Mouse (Mus musculus) gastrocnemius, adult 8-10 months (tissue): Measurements from ENCODE around the gene Chad. TPM values are rescaled to one million over a fixed set of nuclear protein-coding genes. Genes with fewer than 3 reads are reported as not detected.

Experiments used
- DNase-seq, 2 experiments: peaks; one replicate each; pipeline ENCODE4 v3.0.0; 2022; ENCODE audit warnings: low spot score in 2 of 2
- total RNA-seq, 4 experiments: library from RNA; stranded (reverse); gene quantifications; 2 replicates each; pipeline ENCODE4 v1.2.4; 2022

The Chad gene
- total RNA-seq, result 10 to 100 TPM in 2 of 4 experiments, 1 to 10 TPM in 2; 3.0 to 32.8 (median 13.1) TPM

DNA sequence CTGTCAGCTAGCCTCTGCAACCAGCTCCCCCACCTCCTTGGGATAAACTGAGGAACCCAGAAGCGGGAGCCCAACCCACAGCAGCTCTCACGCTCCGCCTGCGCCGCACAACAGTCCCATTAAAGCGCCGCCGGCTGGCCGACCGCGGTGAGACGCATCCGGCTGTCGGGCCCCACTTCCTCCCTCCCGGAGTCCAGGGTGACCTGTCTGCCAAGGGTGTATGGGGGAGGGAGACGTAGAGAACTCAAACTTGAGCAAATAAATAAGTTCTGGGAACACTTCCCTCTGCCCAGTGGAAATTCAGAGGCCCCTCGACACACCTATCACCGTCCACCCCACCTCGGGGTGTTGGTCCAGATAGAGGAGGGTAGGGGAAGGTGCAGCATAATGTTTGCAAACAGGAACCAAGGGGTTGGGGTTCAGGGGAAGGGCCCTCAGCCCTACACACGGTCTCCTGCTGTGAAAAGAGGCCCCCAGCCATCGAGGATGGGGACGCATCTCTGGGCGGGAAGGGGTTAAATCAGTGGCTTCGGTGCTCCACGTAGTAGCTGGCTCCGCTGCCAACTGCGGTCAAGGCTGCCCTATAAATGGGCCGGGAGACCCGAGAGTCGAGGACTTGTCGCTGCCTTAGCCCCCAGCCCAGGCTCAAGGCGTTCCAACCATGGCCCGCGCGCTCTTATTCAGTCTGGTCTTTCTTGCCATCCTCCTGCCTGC is at the start of gene Chad:
Chad (plus strand) TSS at position 611 of the 714 bp plus-strand sequence.
- DNase-seq, result no peak

DNA sequence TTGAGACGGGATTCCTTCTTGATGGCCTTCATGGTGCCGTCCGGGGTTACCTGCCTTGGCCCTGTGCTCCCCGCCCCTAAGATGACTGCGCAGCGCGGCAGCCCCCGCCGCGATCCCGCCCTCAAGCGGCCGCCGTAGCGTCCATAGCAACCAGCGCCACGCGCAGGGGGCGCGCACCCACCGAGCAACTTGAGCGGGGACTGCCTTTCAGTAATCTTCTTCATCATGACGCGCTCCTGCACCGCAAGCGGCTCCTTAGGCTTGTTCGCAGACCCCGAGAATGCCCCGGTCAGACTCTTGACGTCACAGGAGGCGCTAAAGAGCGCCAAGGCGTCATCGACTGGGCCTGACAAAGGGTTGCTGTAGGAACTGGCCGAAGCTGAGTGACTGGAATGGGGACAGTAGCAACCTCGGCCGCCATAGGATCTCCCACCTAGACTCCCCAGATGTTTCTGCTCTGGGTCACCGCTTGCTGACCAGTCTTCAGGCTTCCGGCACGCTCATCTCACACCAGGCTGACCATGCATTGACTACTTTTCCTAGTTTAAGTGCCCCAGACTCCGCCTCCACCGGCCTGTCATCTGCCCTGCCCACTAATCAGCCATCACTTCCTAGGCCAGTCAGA is 43.5 kb upstream of the Chad start, which contains the start of gene Mycbpap:
Mycbpap (minus strand) TSS at position 524 of the 625 bp plus-strand sequence.
- no peak for DNase-seq

DNA sequence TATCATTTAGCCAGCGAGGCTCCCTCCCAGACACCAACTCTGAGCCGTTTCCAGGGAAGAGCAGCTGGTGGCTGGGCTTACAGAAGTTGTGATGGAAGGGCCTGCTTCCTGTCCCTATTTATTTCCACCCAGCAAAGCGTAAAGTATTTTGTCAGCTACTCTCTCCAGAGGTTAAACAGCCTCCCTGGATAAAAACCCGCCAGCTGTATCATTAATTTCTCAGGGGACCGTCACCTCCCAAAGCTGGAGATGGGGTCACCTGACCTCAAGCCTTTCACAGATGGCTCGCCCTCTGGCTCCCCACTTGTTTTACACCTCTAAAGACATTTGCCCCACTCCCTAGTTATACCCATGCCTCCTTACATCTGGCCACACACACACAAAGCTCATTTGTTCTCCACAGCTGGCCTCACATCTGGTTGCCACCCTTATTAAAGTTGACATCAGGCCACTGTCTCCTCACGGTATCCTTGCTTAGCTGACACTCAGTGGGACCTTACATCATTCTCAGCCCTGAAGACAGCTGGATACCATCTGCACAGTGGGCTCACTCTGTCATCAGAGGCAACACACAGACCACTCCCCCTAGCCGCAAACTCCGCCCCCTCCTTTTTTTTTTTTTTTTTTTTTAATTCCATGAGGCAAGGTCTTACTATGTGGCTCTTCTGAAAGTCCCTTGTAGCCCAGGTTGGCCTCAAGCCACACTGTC is 38.5 kb upstream of the Chad start:
- DNase-seq, result no peak

- no peak for DNase-seq
Measured at GRCm38 (mm10) chr11:94528879-94529278, 36.0 kb upstream of the Chad start.

- DNase-seq, result no peak
Measured at GRCm38 (mm10) chr11:94533171-94533570, 31.7 kb upstream of the Chad start.

DNA sequence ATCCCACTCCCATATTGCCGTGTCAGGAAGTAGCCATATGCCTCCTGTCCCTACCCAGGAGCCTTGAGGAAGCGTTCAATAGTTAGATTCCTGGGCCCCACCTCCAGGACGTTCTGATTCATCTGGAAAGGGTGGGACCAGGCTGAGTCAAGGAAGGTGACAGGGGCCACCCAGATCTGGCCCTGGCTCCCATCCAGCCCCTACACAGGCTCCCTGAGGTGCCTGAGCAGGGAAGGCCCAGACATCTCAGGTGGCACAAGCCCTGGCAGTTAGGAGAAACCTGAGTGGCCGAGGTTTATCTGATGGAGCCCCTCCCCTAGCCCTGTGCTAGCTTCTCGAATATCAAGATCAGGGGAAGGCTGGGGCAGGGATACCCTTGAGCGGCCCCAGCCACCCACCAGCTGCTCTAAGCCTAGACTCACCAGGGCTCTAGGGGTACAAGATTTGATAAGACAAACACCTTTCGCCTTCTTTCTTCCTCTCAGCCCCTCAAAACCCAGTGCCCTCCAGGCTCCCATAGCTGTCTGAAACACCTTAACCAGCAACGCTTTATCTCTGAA is 26.0 kb upstream of the Chad start:
- no peak for DNase-seq

GRCm38 (mm10) chr11:94539761-94540160 is 25.1 kb upstream of the Chad start:
- no peak for DNase-seq

DNA sequence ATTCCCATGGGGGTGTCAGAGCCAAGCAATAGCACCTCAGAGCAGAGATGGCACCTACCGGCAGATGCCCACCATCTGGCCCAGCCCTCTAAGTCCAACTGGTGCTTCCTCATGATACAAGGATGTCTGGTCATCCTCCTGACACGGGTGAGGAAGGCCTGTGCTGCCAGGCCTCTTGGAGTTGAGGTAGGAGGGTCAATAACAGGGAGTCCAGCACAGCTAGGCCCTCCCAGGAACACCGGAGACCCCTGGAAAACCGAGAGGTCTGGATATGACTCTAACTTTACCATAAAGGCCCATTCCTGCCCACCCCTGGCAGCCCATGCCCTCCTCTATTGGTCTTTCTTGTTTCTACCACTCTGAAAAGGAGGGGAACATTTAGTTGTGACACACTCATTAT is 22.4 kb upstream of the Chad start:
- no peak for DNase-seq

DNA sequence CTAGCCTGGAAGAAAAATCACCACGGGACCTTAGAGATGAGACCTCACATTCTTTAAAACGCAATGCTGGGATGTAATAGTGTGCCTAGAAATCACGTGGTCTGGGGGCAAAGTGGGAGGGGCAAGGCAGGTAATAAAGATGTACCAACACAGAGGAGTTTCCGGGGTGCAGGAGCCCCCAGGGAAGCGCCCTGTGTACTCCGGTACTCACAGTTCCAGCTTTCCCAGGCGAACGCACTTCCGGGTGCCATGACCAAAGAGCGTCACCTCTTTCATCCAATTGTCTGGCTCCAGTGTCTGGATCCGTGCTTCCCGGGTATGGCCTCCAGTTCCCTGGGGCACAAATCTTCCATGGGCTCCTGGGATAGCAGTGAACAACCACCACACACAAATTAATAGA is 21.5 kb upstream of the Chad start:
- DNase-seq, result no peak

GRCm38 (mm10) chr11:94543932-94544331 is 20.9 kb upstream of the Chad start:
- peak; percentile 92 to 95 for DNase-seq

- DNase-seq, result no peak
Measured at GRCm38 (mm10) chr11:94544422-94544821, 20.4 kb upstream of the Chad start.

DNA sequence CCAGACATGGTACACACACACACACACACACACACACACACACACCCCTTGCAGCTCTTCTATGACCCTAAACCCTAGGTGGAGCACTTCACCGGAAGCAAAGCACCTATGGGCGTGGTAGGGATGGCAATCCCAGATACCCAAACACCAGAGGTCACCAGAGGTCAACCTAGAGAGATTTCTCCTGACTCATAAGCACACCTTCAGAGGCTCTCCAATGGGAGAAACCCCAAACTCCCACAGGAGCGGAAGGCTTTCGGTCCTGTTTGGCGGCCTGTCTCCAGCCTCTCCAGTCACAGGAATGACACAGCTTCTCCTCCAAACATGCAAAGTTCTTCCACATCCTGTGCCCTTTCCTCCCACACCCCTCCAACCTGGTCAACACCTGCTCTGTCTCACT is 18.5 kb upstream of the Chad start:
- DNase-seq, result no peak

DNA sequence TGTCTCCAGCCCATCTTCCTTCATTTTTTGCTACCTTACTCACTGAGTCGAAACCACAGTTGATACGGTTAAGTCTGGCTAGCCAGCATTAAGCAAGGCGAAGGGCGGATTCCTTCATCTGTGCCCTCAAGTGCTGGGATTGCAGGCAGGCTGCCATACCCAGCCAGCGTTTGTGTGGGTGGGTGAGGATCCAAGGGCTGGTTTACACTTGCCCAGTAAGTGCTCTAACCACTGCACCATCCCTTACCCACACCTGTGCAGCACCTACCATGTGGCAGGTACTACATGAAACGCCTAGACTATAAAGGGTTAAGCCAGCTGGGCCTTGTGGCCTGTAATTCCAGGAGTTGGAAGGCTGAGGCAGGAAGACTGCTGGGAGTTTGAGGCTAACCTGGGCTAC is 17.6 kb upstream of the Chad start:
- DNase-seq, result no peak

- peak in 1 of 2 experiments; percentile 31 for DNase-seq
Measured at GRCm38 (mm10) chr11:94548041-94548784, 16.6 kb upstream of the Chad start.

- peak; percentile 93 to 94 for DNase-seq
Measured at GRCm38 (mm10) chr11:94548888-94549690, 15.8 kb upstream of the Chad start, which contains the start of gene Rsad1. Rsad1 (minus strand) TSS chr11:94549255.

GRCm38 (mm10) chr11:94549691-94550441 is 15.0 kb upstream of the Chad start:
- DNase-seq, result no peak

GRCm38 (mm10) chr11:94550442-94550744 is 14.5 kb upstream of the Chad start:
- DNase-seq, result no peak

- DNase-seq, result no peak
Measured at GRCm38 (mm10) chr11:94558226-94558625, 6.6 kb upstream of the Chad start.

- DNase-seq, result no peak
Measured at GRCm38 (mm10) chr11:94563383-94563782, 1.5 kb upstream of the Chad start.

- no peak for DNase-seq
Measured at GRCm38 (mm10) chr11:94563821-94564220, 1.0 kb upstream of the Chad start.
